Mouse (Mus musculus) kidney, postnatal 0 days (tissue): ENCODE data around the gene Cryaa. TPM values are rescaled to one million over a fixed set of nuclear protein-coding genes. Genes with fewer than 3 reads are reported as not detected.

Source experiments
- ATAC-seq: fragments of 200-750 bp; cut with Nextera tagmentation; replicated peaks from 2 replicates; pipeline ENCODE4 v1.8.0; 2017; ENCODE audit warnings: low read depth, moderate number of reproducible peaks, moderate TSS enrichment, moderate library complexity; ENCODE audit not compliant: low FRiP score
- DNase-seq: peaks from one replicate; pipeline ENCODE4 v3.0.0-alpha.2; 2016; ENCODE audit warnings: low spot score
- H3K27ac ChIP-seq: fragments of 300-500 bp; sonication (generic); 2 replicates; pipeline ENCODE4 v1.5.1; 2014; ENCODE audit warnings: mild to moderate bottlenecking
- H3K27me3 ChIP-seq: fragments of 300-500 bp; sonication (generic); 2 replicates; pipeline ENCODE4 v1.6.1; 2014; ENCODE audit warnings: low read length, mixed read lengths; ENCODE audit not compliant: insufficient read depth
- H3K36me3 ChIP-seq: fragments of 300-500 bp; sonication (generic); 2 replicates; pipeline ENCODE4 v1.6.1; 2014; ENCODE audit warnings: low read length, mixed read lengths; ENCODE audit not compliant: insufficient read depth
- H3K4me1 ChIP-seq: fragments of 300-500 bp; sonication (generic); replicated peaks from 2 replicates; pipeline ENCODE4 v1.6.1; 2014; ENCODE audit warnings: antibody characterized with exemption, low read length, mixed read lengths; ENCODE audit not compliant: insufficient read depth
- H3K4me2 ChIP-seq: fragments of 300-500 bp; sonication (generic); 2 replicates; pipeline ENCODE4 v1.6.1; 2014; ENCODE audit warnings: mild to moderate bottlenecking, low read length, moderate library complexity, mixed read lengths
- H3K4me3 ChIP-seq: fragments of 300-500 bp; sonication (generic); replicated peaks from 2 replicates; pipeline ENCODE4 v1.5.1; 2014; ENCODE audit warnings: low read depth, low read length
- H3K9ac ChIP-seq: fragments of 300-500 bp; sonication (generic); 2 replicates; pipeline ENCODE4 v1.6.1; 2014; ENCODE audit warnings: low read depth, low read length
- H3K9me3 ChIP-seq: fragments of 300-500 bp; sonication (generic); replicated peaks from 2 replicates; pipeline ENCODE4 v1.6.1; 2016; ENCODE audit warnings: low read length, inconsistent platforms, mixed read lengths
- CTCF ChIP-seq: IDR thresholded peaks from 2 replicates; pipeline ENCODE4 v1.5.1; 2016; ENCODE audit warnings: antibody characterized with exemption, low read depth, mild to moderate bottlenecking, moderate library complexity
- WGBS: fragments of 180-500 bp; shearing (Covaris S2); extraction: QIAGEN DNeasy Blood & Tissue Kit; methylation state at CpG from one replicate; pipeline ENCODE4 v1.1.7; 2014; 5-methylcytosine and 5-hydroxymethylcytosine counted together
- polyA plus RNA-seq: library from polyadenylated mRNA; unstranded; fragments of >200 nt; fragmentation: Nextera tagmentation; extraction: Ambion mirVana; gene quantifications from 2 replicates; pipeline ENCODE4 v1.2.1, GENCODE M21; 2015

The Cryaa gene
- polyA plus RNA-seq, 1 experiment from 2014 or later, result 0.22 TPM

DNA sequence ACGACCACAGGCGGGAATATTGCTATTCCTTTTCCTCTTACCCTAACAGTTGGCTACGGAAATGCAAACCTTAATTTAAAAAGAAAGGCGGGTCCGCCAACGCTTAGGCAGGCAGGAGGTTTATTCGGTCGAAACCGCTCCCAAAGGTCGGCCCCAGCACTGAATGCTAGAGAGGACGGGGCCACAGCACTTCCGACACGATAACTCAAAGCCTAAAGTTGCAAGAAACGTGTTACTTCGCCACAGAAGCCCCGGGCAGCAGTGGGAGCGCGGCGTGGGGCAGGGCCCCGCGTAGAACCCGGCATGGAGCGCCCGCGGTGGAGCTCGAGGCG, 19.5 kb upstream of the Cryaa start:
- H3K4me3 ChIP-seq, result peak overlapping the region; percentile 100
- peak overlapping the region; percentile 98 for H3K9ac ChIP-seq
- H3K27ac ChIP-seq, result peak overlapping the region; percentile 88
- peaks cover 20% of the 10 kb centered on the region for H3K36me3 ChIP-seq
- no peaks in the 10 kb centered on the region for H3K27me3 ChIP-seq
- TF ChIP-seq CTCF, result no peak
- peak overlapping the region; percentile 60 for H3K4me2 ChIP-seq
- peaks cover 5% of the 10 kb centered on the region; the same call in 1 of the 2 replicates for H3K4me1 ChIP-seq
- under 1% methylated on average over 27 of the region's 27 CpGs for WGBS
- peak; percentile 11 for DNase-seq
- no peak for ATAC-seq
- H3K9me3 ChIP-seq, result no peaks in the 10 kb centered on the region; the same call in 1 of the 2 replicates

DNA sequence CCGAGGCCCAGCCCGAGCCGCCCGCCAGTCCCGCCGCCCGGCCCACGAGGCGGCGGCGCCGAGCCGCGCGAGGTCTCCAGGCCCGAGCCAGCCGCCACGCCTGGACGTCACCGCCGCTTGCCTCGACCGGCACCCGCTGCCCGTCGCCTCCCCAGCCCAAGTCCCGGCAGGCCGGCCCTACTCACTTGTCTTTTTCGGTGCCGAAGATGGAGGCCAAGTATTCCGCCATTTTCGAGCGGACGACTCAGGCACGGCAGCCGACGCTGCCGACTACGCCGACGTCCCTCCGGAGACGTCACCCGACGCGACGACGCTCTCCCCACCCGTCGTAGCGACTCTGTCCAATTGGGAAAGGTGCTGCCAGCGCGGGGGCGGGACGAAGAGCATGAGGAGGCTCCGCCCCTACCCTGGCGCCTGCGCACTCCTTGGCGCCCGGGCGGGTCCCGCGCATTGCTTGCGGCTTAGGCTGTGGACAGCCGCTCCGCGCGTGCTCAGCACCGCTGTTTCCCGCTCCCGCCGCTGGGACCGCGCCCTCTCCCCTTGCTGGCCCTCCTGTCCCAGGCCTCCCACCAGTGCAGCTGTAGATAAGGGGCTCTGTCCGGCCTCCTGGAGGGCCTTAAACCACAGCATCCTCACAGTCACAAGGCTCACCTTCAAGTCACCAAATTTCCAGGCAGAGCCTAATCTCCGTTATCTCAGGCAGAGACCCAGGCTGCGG, 19.0 kb upstream of the Cryaa start, which contains the start of gene U2af1:
TSS of gene U2af1 (minus strand) at position 425 of the 718 bp plus-strand sequence.
- Histone ChIP-seq H3K27me3 (no peaks in the 10 kb centered on the region), H3K4me3 (peak within 1 kb of the TSS; percentile 100), H3K9me3 (no peaks in the 10 kb centered on the region; the same call in 1 of the 2 replicates), H3K27ac (peak within 1 kb of the TSS; percentile 88), H3K9ac (peak within 1 kb of the TSS; percentile 98), H3K36me3 (peaks cover 15% of the 10 kb centered on the region), H3K4me1 (peaks cover 5% of the 10 kb centered on the region; the same call in 1 of the 2 replicates), H3K4me2 (peak within 1 kb of the TSS; percentile 60)
- TF ChIP-seq CTCF, result no peak
- DNase-seq (peak; percentile 99), ATAC-seq (peak; percentile 98)
- WGBS, result under 1% methylated on average over 76 of the region's 77 CpGs

DNA sequence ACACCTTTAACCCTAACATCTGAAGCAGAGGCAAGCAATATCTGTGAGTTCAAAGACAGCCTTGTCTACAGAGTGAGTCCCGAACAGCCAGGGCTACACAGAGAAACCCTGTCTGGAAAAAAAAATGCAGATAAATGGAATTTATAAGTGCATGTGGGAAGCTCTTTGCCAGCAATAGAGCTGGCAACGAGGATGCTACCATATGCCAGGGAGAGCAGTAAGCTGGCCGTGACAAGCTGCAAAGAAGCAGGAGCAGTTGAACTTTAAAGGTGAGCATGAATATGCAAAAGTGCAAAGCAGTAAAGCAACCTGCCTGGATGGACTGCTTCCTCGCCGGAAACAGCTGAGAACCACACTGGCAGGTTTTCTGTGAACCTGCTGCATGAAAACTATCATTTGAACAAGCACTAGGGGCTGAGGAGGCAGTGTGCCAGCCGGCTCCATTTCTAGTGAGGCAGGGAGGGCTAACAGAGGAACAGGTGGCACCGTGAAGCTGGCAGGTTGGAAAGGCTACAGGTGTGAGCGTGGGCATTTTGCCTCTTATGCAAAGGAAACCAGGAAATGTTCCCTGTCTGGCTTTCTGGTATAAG, 16.9 kb upstream of the Cryaa start:
- no peak overlapping the region; the same call in 1 of the 2 replicates for H3K27ac ChIP-seq
- ATAC-seq, result no peak
- peaks cover 5% of the 10 kb centered on the region; the same call in 1 of the 2 replicates for H3K4me1 ChIP-seq
- no peak overlapping the region for H3K4me3 ChIP-seq
- TF ChIP-seq CTCF, result no peak
- no peak overlapping the region for H3K9ac ChIP-seq
- no peaks in the 10 kb centered on the region for H3K27me3 ChIP-seq
- H3K36me3 ChIP-seq, result 0 out of 2 replicates have a peak, but pooled peaks cover 2% of the 10 kb centered on the region
- H3K4me2 ChIP-seq, result no peak overlapping the region
- no peak for DNase-seq
- 66% methylated on average over 8 of the region's 8 CpGs for WGBS
- H3K9me3 ChIP-seq, result no peaks in the 10 kb centered on the region; the same call in 1 of the 2 replicates

DNA sequence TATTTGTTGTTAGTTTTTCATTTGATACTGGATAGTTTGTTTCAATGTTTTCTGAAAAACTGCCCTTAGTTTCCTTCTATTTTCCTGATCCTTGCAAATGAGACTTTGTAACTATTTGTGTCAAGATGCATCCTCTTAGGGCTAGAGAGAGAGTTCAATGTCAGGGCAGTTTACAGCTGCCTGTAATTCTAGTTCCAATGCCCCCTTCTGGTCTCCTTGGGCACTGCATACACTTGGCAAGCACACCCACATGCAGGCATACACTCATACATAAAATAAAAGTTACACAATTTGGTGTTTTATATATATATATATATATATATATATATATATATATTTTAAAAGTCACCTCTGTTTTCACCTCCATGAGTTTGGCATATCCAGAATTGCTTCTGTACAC, 14.8 kb upstream of the Cryaa start:
- no peak overlapping the region for H3K4me2 ChIP-seq
- no peaks in the 10 kb centered on the region for H3K27me3 ChIP-seq
- H3K9me3 ChIP-seq, result no peaks in the 10 kb centered on the region; the same call in 1 of the 2 replicates
- ATAC-seq, result no peak
- no peak overlapping the region for H3K9ac ChIP-seq
- TF ChIP-seq CTCF, result peak; percentile 29; the same call in 1 of the 2 replicates
- DNase-seq, result no peak
- H3K4me1 ChIP-seq, result no peaks in the 10 kb centered on the region
- no peak overlapping the region for H3K4me3 ChIP-seq
- no peaks in the 10 kb centered on the region for H3K36me3 ChIP-seq
- H3K27ac ChIP-seq, result no peak overlapping the region

DNA sequence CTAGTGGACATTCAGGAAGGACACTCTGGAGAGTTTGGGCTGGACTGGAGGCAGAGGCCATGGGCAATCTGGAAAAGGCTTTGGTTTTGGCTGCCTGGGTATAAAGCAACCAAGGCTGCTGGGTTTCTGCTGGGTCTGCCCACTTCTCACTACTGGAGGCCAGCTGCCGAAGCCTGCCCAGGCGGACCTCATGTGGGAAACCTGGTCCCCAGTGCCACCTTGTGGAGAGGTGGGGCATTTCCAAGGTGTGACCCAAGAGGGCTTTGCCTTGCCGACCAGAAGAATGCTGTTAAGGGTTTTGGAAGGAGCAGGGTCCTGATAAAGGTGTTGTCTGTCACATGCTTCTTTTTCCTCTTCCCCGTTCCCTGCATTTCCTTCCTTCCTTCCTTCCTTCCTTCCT, 12.8 kb upstream of the Cryaa start:
- peak; percentile 92 for DNase-seq
- H3K4me2 ChIP-seq, result no peak overlapping the region
- no peak overlapping the region for H3K4me3 ChIP-seq
- TF ChIP-seq CTCF, result peak; percentile 92
- H3K4me1 ChIP-seq, result no peaks in the 10 kb centered on the region
- peak; percentile 82 for ATAC-seq
- no peaks in the 10 kb centered on the region for H3K36me3 ChIP-seq
- H3K9ac ChIP-seq, result no peak overlapping the region
- WGBS, result 9% methylated on average over 4 of the region's 4 CpGs
- no peaks in the 10 kb centered on the region for H3K27me3 ChIP-seq
- H3K27ac ChIP-seq, result no peak overlapping the region
- H3K9me3 ChIP-seq, result no peaks in the 10 kb centered on the region; the same call in 1 of the 2 replicates

DNA sequence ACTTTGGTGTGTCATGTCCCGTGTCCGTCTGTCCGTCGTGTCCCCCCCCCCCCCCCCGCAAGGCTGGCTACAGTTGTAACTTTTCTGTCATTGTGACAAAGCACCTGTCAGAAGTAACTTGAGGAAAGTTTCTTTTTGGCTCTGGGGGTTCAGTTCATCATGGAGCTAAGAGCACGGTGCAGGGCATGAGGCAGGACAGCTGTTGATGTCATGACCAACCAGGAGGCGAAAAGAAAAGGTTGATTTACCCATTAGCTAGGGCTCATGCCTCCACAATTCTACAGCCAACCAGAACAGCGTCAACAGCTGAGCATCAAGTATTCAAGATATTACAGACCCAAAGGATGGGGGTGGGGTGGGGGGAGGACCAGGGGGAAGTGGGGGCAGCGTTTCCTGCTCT, 9.3 kb upstream of the Cryaa start:
- 26% methylated on average over 9 of the region's 9 CpGs for WGBS
- DNase-seq, result no peak
- Histone ChIP-seq H3K9ac (no peak overlapping the region), H3K36me3 (no peaks in the 10 kb centered on the region), H3K4me3 (no peak overlapping the region), H3K4me1 (no peaks in the 10 kb centered on the region), H3K27ac (no peak overlapping the region), H3K4me2 (no peak overlapping the region), H3K9me3 (no peaks in the 10 kb centered on the region), H3K27me3 (no peaks in the 10 kb centered on the region)
- no peak for TF ChIP-seq CTCF
- no peak for ATAC-seq
